21 mouse cellular contexts compared by ENCODE assay signal in the genomic region with DNA sequence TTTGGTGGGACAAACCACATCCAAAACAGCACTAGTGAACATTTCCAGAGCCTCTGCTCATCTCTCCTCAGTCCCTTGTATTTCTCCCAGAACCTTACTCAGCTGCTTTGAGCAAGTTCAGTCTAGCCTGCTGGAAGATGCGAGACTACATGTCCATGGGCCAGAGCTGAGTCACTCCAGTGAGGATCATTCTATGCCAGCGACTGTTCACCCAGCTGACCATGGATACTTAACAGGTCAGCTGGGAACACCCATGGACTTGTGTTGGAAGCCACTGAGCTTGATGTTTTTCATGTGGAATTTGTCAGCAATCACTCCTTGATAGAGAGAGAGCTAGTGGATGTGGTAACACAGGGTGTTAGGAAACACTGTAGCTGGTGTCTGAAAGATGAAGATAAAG.
A peak's percentile ranks its signal among the peaks of the same experiment; 100 is the strongest.
DNase-seq lines count a peak whose midpoint lies in the region; ATAC-seq lines count a peak whose summit lies in the region.
"Had no signal": no experiment of that assay in that cellular context is flagged by ENCODE, and none has a peak within 500 bp of the region (broad histone marks: within the 10 kb centered on the region; RNA-seq: fewer than 3 reads in every experiment).

No protein-coding gene starts in this region.

- H3K9ac ChIP-seq in midbrain, embryonic 14.5 days (replicated peaks; ENCODE audit: low read length): no peak overlapping the region
- H3K9ac ChIP-seq: embryonic facial prominence, embryonic 12.5 days; forebrain, postnatal 0 days; limb, embryonic 12.5 days; liver, embryonic 12.5 days had no signal

- H3K4me3 ChIP-seq in heart, embryonic 10.5 days: no peak overlapping the region
- no peak overlapping the region for H3K4me3 ChIP-seq in midbrain, embryonic 14.5 days (replicated peaks; ENCODE audit: low read depth, low read length)
- H3K4me3 ChIP-seq: embryonic facial prominence, embryonic 12.5 days; limb, embryonic 12.5 days; liver, embryonic 12.5 days had no signal

- 82% methylated on average over 2 of the region's 2 CpGs for WGBS in heart, embryonic 10.5 days
- WGBS in midbrain, embryonic 14.5 days: 90% methylated on average over 2 of the region's 2 CpGs

- no peak for ATAC-seq in midbrain, embryonic 14.5 days (ENCODE audit: low FRiP score, low TSS enrichment)
- no peak for ATAC-seq in erythroblast, adult 5-6 weeks (replicated peaks; ENCODE audit: low FRiP score, poor library complexity, severe bottlenecking)
- ATAC-seq: forebrain, postnatal 0 days; hindbrain, embryonic 16.5 days; intestine, postnatal 0 days; liver, embryonic 12.5 days had no signal

- no peaks in the 10 kb centered on the region for H3K36me3 ChIP-seq in heart, embryonic 10.5 days
- H3K36me3 ChIP-seq in midbrain, embryonic 14.5 days (ENCODE audit: control insufficient read depth, insufficient read depth, low read length): no peaks in the 10 kb centered on the region
- H3K36me3 ChIP-seq: embryonic facial prominence, embryonic 12.5 days; limb, embryonic 12.5 days; liver, embryonic 12.5 days had no signal

- H3K4me2 ChIP-seq in midbrain, embryonic 14.5 days (ENCODE audit: low read length): no peak overlapping the region
- H3K4me2 ChIP-seq: embryonic facial prominence, embryonic 12.5 days; limb, embryonic 12.5 days; liver, embryonic 12.5 days; midbrain, embryonic 11.5 days had no signal

- no peaks in the 10 kb centered on the region for H3K27me3 ChIP-seq in heart, embryonic 10.5 days (ENCODE audit: insufficient read depth, poor library complexity, severe bottlenecking)
- no peaks in the 10 kb centered on the region for H3K27me3 ChIP-seq in midbrain, embryonic 14.5 days (ENCODE audit: control insufficient read depth, insufficient read depth, low read length)
- H3K27me3 ChIP-seq: embryonic facial prominence, embryonic 12.5 days; limb, embryonic 12.5 days; liver, embryonic 12.5 days had no signal

- H3K27ac ChIP-seq in heart, embryonic 10.5 days: no peak overlapping the region
- H3K27ac ChIP-seq in midbrain, embryonic 14.5 days (replicated peaks; ENCODE audit: low read depth, low read length): no peak overlapping the region
- H3K27ac ChIP-seq: embryonic facial prominence, embryonic 12.5 days; kidney, postnatal 0 days; limb, embryonic 12.5 days; liver, embryonic 12.5 days had no signal

- H3K9me3 ChIP-seq in heart, embryonic 10.5 days: no peaks in the 10 kb centered on the region
- no peaks in the 10 kb centered on the region for H3K9me3 ChIP-seq in midbrain, embryonic 14.5 days (ENCODE audit: control insufficient read depth, low read length)
- H3K9me3 ChIP-seq: embryonic facial prominence, embryonic 12.5 days; limb, embryonic 12.5 days; liver, embryonic 12.5 days had no signal

- DNase-seq in heart, adult 18-20 months: peak; percentile 27 to 59
- DNase-seq in heart, embryonic 10.5 days (ENCODE audit: low spot score): no peak
- DNase-seq in urinary bladder, postnatal 36 days (ENCODE audit: low spot score in 2 of 2): peak; percentile 6 to 20
- DNase-seq in urinary bladder, adult 2 months (ENCODE audit: low spot score): no peak
- DNase-seq in heart, adult 9 months (ENCODE audit: low spot score in 2 of 2): peak; percentile 22 to 43
- DNase-seq in midbrain, embryonic 14.5 days: no peak
- DNase-seq: adrenal gland, adult 2 months; B cell, adult 2 months; cerebellum, adult 9-10 months; forebrain, postnatal 0 days; lung, adult 2 months; right cerebral cortex, postnatal 4 days; thymus, postnatal 14 days had no signal

- H3K4me1 ChIP-seq in heart, embryonic 10.5 days: no peaks in the 10 kb centered on the region
- H3K4me1 ChIP-seq in midbrain, embryonic 14.5 days (ENCODE audit: control insufficient read depth, insufficient read depth, low read length): no peaks in the 10 kb centered on the region
- H3K4me1 ChIP-seq: embryonic facial prominence, embryonic 12.5 days; limb, embryonic 12.5 days; liver, embryonic 12.5 days had no signal

Comparison
In these comparisons a context has a peak if more than half of its experiments do, and no peak if none do; other contexts are left out.
1. DNase-seq: peak in heart, adult 18-20 months (2 of 2), urinary bladder, postnatal 36 days (2 of 2) and heart, adult 9 months (2 of 2); none in heart, embryonic 10.5 days (single experiment), urinary bladder, adult 2 months (single experiment) and midbrain, embryonic 14.5 days (single experiment).